Comparison of ENCODE assay signal across 7 mouse cellular contexts in genomic region chr13:44731727-44732441, GRCm38 (mm10). TPM values are rescaled to one million over a fixed set of nuclear protein-coding genes. Genes with fewer than 3 reads are reported as not detected.
A peak's percentile ranks its signal among the peaks of the same experiment; 100 is the strongest.
DNase-seq lines count a peak whose midpoint lies in the region; ATAC-seq and TF ChIP-seq lines count a peak whose summit lies in the region.

No protein-coding gene starts in this region.

- H3K9ac ChIP-seq in liver, postnatal 0 days (replicated peaks): peak overlapping the region; percentile 90

- no peaks in the 10 kb centered on the region for H3K36me3 ChIP-seq in liver, postnatal 0 days (replicated peaks; ENCODE audit: insufficient read depth, low read length)
- no peaks in the 10 kb centered on the region for H3K36me3 ChIP-seq in thymus, adult 2 months (ENCODE audit: control insufficient read depth, insufficient read depth, low read length)

- DNase-seq in lung, adult 2 months: peak; percentile 24
- DNase-seq in lung, postnatal 36 days: no peak
- DNase-seq in cerebellum, postnatal 25 days: peak; percentile 42 to 50
- peak; percentile 13 to 32 for DNase-seq in heart, postnatal 36 days
- peak; percentile 22 for DNase-seq in liver, postnatal 0 days
- DNase-seq in thymus, adult 2 months: peak; percentile 22
- DNase-seq in right cerebral cortex, postnatal 10 days (ENCODE audit: low spot score in 2 of 2): no peak

- peak overlapping the region; percentile 95 for H3K27ac ChIP-seq in liver, postnatal 0 days (ENCODE audit: low read depth)
- peak overlapping the region; percentile 20 for H3K27ac ChIP-seq in thymus, adult 2 months (ENCODE audit: control insufficient read depth, insufficient read depth, low read length)

- peaks cover 15% of the 10 kb centered on the region for H3K4me1 ChIP-seq in lung, adult 2 months (ENCODE audit: control insufficient read depth, insufficient read depth, low read length)
- H3K4me1 ChIP-seq in liver, postnatal 0 days (ENCODE audit: insufficient read depth): peaks cover 23% of the 10 kb centered on the region
- H3K4me1 ChIP-seq in thymus, adult 2 months (replicated peaks; ENCODE audit: control insufficient read depth, insufficient read depth, low read length): peaks cover 7% of the 10 kb centered on the region

- H3K4me3 ChIP-seq in lung, adult 2 months (replicated peaks; ENCODE audit: extremely low read depth, low read depth, low read length): peak overlapping the region; percentile 83
- peak overlapping the region; percentile 77 for H3K4me3 ChIP-seq in liver, postnatal 0 days (ENCODE audit: low read depth, low read length)
- H3K4me3 ChIP-seq in thymus, adult 2 months (ENCODE audit: control insufficient read depth, insufficient read depth, low read length): peak overlapping the region; percentile 52

- ATAC-seq in liver, postnatal 0 days: no peak

- under 1% methylated on average over 16 of the region's 16 CpGs for WGBS in lung, adult 2 months
- WGBS in liver, postnatal 0 days (ENCODE audit: insufficient replicate concordance): under 1% methylated on average over 16 of the region's 16 CpGs
- under 1% methylated on average over 16 of the region's 16 CpGs for WGBS in thymus, adult 2 months

- no peak for TF ChIP-seq POLR2A in lung, adult 2 months (IDR thresholded peaks at IDR 0.05; ENCODE audit: borderline replicate concordance, extremely low read depth, low read depth, low read length)
- TF ChIP-seq POLR2A in thymus, adult 2 months (IDR thresholded peaks at IDR 0.05; ENCODE audit: control insufficient read depth, extremely low read depth, insufficient read depth, low read length, poor library complexity): no peak

- intact Hi-C loops in heart, postnatal 36 days (cut with DNase I): loop anchor here (2.0 to 5.0 kb wide), 8 partner anchors 55 to 935 kb away; no protein-coding TSS in a partner anchor

- no peak for TF ChIP-seq CTCF in lung, adult 2 months (IDR thresholded peaks at IDR 0.05; ENCODE audit: insufficient read depth, low read length)
- TF ChIP-seq CTCF in liver, postnatal 0 days (IDR thresholded peaks at IDR 0.05; ENCODE audit: low read depth): no peak
- TF ChIP-seq CTCF in thymus, adult 2 months (IDR thresholded peaks at IDR 0.05; ENCODE audit: borderline replicate concordance, control insufficient read depth, extremely low read depth, insufficient read depth, low read length, poor library complexity): no peak

- no peaks in the 10 kb centered on the region for H3K27me3 ChIP-seq in liver, postnatal 0 days (ENCODE audit: insufficient read depth, low read length)
- no peaks in the 10 kb centered on the region for H3K27me3 ChIP-seq in thymus, adult 2 months (ENCODE audit: control insufficient read depth, insufficient read depth, low read length)

- H3K4me2 ChIP-seq in liver, postnatal 0 days (ENCODE audit: low read depth, low read length): peak overlapping the region; percentile 95

- no peaks in the 10 kb centered on the region for H3K9me3 ChIP-seq in liver, postnatal 0 days (ENCODE audit: low read length)

- no peak for TF ChIP-seq EP300 in liver, postnatal 0 days (IDR thresholded peaks at IDR 0.05; ENCODE audit: low read depth)

RNA-seq across cellular contexts. Expression of gene Jarid2, which starts 2.6 kb away (rescaled TPM):
- polyA plus RNA-seq in lung, adult 2 months (2012; rRNA removed): 7.5 and 9.6 TPM in 2 replicates
- 10 to 100 TPM; 24.5 to 32.7 TPM for total RNA-seq in heart, postnatal 36 days (2021)
- 5.7 and 6.8 TPM in 2 replicates for polyA plus RNA-seq in liver, postnatal 0 days (2015; fragmentation: Nextera tagmentation; extraction: Ambion mirVana)
- 23.7 and 24.8 TPM in 2 replicates for polyA plus RNA-seq in thymus, adult 2 months (2012; rRNA removed)

Comparison
In these comparisons a context has a peak if more than half of its experiments do, and no peak if none do; other contexts are left out.
1. DNase-seq: peak in lung, adult 2 months (single experiment), cerebellum, postnatal 25 days (2 of 2), heart, postnatal 36 days (2 of 2), liver, postnatal 0 days (single experiment) and thymus, adult 2 months (single experiment); none in lung, postnatal 36 days (single experiment) and right cerebral cortex, postnatal 10 days (0 of 2).
2. Peak in every context shown above with its lines, with median percentiles within 50 percentile points of each other: H3K4me3 ChIP-seq.